Mouse (Mus musculus): Measurements from ENCODE around the gene Cenpo. TPM values are rescaled to one million over a fixed set of nuclear protein-coding genes. Genes with fewer than 3 reads are reported as not detected.

Gene Cenpo
- total RNA-seq, 2 experiments from 2014 or later: 4.9 to 5.1 TPM

DNA sequence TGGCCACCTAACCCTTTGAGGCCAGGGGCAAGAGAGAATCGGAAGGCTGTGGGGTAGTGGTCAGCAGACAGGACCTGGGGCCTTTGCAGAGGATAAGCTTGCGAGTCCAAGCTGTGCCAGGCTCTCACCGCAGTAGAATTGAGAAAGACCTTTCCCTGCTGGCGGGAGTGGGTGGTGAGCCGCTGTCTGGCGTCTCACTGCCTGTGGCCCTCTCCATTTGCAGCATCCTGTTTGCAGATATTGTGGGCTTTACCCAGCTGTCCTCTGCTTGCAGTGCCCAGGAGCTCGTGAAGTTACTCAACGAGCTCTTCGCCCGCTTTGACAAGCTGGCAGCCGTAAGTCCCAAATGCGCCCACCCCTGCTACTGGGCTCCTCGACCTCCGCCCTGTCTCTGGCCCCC is 39.5 kb downstream of the Cenpo start:
- H3K4me3 ChIP-seq: no peak overlapping the region
- no peak overlapping the region; the same call in 1 of the 2 replicates for H3K27ac ChIP-seq
- DNase-seq (ENCODE audit: extremely low spot score in 1 of 2, low spot score in 2 of 2): peak in 1 of 2 experiments; percentile 62
- intact Hi-C loops (cut with DNase I): loop anchor here (5.0 kb wide), 1 partner anchor 77 kb away; no protein-coding TSS in a partner anchor
- no peak; the same call in 1 of the 2 replicates for TF ChIP-seq CTCF (IDR thresholded peaks at IDR 0.05)

GRCm38 (mm10) chr12:4193025-4193740 is 40.9 kb downstream of the Cenpo start:
- Histone ChIP-seq H3K4me3 (no peak overlapping the region), H3K27ac (no peak overlapping the region)
- TF ChIP-seq CTCF (IDR thresholded peaks at IDR 0.05): no peak
- DNase-seq (ENCODE audit: extremely low spot score in 1 of 2, low spot score in 2 of 2): no peak
- intact Hi-C loops (cut with DNase I): loop anchor here (5.0 kb wide), 1 partner anchor 76 kb away; no protein-coding TSS in a partner anchor

DNA sequence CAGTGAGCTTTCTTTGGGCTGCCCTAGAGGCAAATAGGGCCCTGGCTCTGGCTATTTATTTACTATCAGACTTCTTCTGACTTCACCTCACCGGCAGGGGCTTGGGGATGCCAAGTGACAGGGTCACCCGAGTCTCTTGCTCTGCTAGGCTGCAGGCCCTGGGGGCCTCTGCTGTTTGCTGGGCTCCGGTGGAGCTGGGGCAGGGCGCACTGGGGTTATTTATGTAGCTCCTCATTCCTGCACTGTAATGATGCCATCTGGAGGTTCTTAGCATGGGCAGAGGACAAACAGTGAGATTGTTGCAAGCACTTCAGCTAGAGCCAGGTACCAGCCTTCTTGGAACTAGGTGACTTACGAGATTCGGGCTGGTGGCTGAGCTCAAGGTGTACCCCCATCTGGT is 41.6 kb downstream of the Cenpo start:
- intact Hi-C loops (cut with DNase I): loop anchor here (5.0 kb wide), 1 partner anchor 75 kb away; no protein-coding TSS in a partner anchor
- DNase-seq (ENCODE audit: extremely low spot score in 1 of 2, low spot score in 2 of 2): no peak
- Histone ChIP-seq H3K27ac (no peak overlapping the region), H3K4me3 (no peak overlapping the region)
- TF ChIP-seq CTCF (IDR thresholded peaks at IDR 0.05): no peak

GRCm38 (mm10) chr12:4189060-4189447 is 45.0 kb downstream of the Cenpo start:
- H3K27ac ChIP-seq: no peak overlapping the region
- DNase-seq (ENCODE audit: extremely low spot score in 1 of 2, low spot score in 2 of 2): no peak

GRCm38 (mm10) chr12:4188171-4189059 is 45.7 kb downstream of the Cenpo start:
- no peak overlapping the region for H3K27ac ChIP-seq
- no peak for TF ChIP-seq CTCF (IDR thresholded peaks at IDR 0.05)
- DNase-seq (ENCODE audit: extremely low spot score in 1 of 2, low spot score in 2 of 2): no peak
- H3K4me3 ChIP-seq: no peak overlapping the region
- intact Hi-C loops (cut with DNase I): no loop called here

More at GRCm38 (mm10) chr12:4189060-4189447, 45.0 kb downstream of the Cenpo start:
- peak; percentile 34 for TF ChIP-seq CTCF (IDR thresholded peaks at IDR 0.05)
- no peak overlapping the region for H3K4me3 ChIP-seq
- intact Hi-C loops (cut with DNase I): no loop called here

DNA sequence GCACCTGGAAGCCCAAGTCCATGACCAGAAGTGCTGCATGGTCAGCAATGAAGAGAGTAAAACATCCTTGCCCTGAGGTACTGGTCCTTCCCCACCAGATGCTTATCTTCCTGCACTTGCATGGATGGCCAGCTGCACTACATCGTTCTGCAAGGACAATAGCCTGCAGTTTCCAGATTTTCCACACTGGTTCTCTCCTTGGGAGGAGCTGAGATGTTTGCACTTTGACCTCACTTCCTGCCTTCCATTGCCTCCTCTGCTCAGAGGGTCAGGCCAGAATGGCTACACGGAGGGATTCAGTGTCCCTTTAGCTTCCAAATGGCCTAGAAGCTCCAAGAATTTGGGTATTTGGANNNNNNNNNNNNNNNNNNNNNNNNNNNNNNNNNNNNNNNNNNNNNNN is 49.4 kb downstream of the Cenpo start:
- Histone ChIP-seq H3K4me3 (no peak overlapping the region), H3K27ac (no peak overlapping the region)
- intact Hi-C loops (cut with DNase I): no loop called here
- TF ChIP-seq CTCF (IDR thresholded peaks at IDR 0.05): no peak
- no peak for DNase-seq (ENCODE audit: extremely low spot score in 1 of 2, low spot score in 2 of 2)

DNA sequence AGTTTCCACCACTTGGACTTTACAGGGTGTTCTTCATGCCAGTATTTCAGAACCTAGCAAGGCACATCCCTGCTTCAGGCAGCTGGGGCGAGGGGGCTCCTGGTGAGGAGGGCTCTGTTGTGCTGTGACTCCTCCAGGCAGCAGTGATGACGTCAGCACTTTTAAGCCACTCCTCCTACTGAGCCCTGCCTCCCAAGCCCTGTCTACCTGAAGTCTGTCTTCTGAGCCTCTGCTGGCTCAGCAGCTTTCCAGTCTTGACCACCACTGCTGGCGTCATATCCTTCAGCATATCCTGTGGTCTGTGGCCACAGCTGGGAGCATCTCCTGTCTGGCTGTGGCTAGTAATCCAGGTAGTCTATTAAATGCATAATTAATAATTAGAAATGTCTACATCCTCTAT is 53.6 kb downstream of the Cenpo start:
- no peak for TF ChIP-seq CTCF (IDR thresholded peaks at IDR 0.05)
- intact Hi-C loops (cut with DNase I): no loop called here
- DNase-seq (ENCODE audit: extremely low spot score in 1 of 2, low spot score in 2 of 2): no peak
- Histone ChIP-seq H3K4me3 (no peak overlapping the region), H3K27ac (no peak overlapping the region)

DNA sequence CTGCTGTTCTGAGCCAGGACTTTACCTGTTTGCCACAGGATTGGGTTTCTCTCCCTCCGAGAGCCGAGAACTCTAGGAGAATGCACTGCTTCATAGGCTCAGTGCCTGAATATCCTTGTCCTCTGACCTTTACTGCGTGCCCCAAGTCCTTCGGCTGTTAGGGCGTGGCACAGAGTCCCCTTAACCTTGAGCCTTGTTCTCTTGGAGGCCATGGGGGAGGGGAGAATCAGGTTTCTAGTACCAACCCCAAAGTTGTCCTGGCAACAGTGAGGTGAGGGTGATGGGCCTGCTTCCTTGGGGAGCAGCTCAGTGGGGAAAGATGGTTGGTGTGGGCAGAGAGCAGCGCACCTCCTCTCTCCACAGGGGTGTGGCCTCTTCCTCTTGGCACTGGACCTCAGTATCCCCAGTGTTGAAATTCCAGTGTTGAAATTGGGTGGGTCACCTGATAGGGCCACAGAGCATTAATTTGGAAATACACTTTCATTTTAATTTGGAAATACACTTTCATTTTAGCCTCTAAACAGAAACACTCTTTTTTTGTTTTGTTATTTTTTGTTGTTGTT is 54.3 kb downstream of the Cenpo start:
- intact Hi-C loops (cut with DNase I): no loop called here
- no peak for TF ChIP-seq CTCF (IDR thresholded peaks at IDR 0.05)
- Histone ChIP-seq H3K27ac (no peak overlapping the region), H3K4me3 (no peak overlapping the region)
- no peak for DNase-seq (ENCODE audit: extremely low spot score in 1 of 2, low spot score in 2 of 2)

GRCm38 (mm10) chr12:4178839-4179238 is 55.3 kb downstream of the Cenpo start:
- TF ChIP-seq CTCF (IDR thresholded peaks at IDR 0.05): no peak

GRCm38 (mm10) chr12:4173108-4173790 is 60.8 kb downstream of the Cenpo start:
- no peak overlapping the region for H3K4me3 ChIP-seq
- DNase-seq (ENCODE audit: extremely low spot score in 1 of 2, low spot score in 2 of 2): no peak
- intact Hi-C loops (cut with DNase I): no loop called here
- TF ChIP-seq CTCF (IDR thresholded peaks at IDR 0.05): no peak
- no peak overlapping the region for H3K27ac ChIP-seq

More at GRCm38 (mm10) chr12:4178839-4179238, 55.3 kb downstream of the Cenpo start:
- intact Hi-C loops (cut with DNase I): no loop called here
- DNase-seq (ENCODE audit: extremely low spot score in 1 of 2, low spot score in 2 of 2): no peak
- Histone ChIP-seq H3K27ac (no peak overlapping the region), H3K4me3 (no peak overlapping the region)

DNA sequence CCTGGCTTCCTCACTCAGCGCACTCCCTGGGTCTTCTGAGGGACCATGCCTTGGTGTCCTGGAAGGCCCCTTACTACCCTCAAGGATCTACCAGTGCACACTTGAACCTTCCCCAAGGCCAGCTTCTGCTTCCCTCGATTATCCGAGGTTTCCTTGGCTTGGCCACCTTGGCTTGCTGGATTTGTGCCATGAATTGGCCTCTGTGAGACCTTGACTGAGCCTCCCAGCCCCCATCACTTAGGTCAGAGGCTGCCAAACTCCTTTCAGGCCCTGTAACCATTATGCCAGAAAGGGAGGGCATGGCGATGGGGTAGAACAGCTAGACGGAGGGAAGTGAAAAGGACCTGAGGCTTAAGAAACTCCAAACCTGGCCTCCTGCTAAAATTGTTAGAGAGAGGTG is 64.5 kb downstream of the Cenpo start:
- TF ChIP-seq CTCF (IDR thresholded peaks at IDR 0.05): no peak
- intact Hi-C loops (cut with DNase I): no loop called here
- Histone ChIP-seq H3K27ac (no peak overlapping the region), H3K4me3 (no peak overlapping the region)
- DNase-seq (ENCODE audit: extremely low spot score in 1 of 2, low spot score in 2 of 2): no peak

Measured in left cerebral cortex, adult 2 months (tissue).